Mouse (Mus musculus) olfactory bulb, adult 2 months (tissue): ENCODE results near the gene Ctxn1. TPM values are rescaled to one million over a fixed set of nuclear protein-coding genes. Genes with fewer than 3 reads are reported as not detected.

Experiments used
- H3K27ac ChIP-seq: fragments of 200-500 bp; 2 replicates; pipeline ENCODE4 v1.5.1; 2012; ENCODE audit warnings: low read depth, low read length; ENCODE audit not compliant: insufficient read depth
- H3K4me1 ChIP-seq: fragments of 200-500 bp; 2 replicates; pipeline ENCODE4 v1.6.1; 2012; ENCODE audit warnings: low read length; ENCODE audit not compliant: control insufficient read depth, insufficient read depth
- H3K4me3 ChIP-seq: fragments of 200-500 bp; 2 replicates; pipeline ENCODE4 v1.5.1; 2012; ENCODE audit warnings: mild to moderate bottlenecking, low read depth, low read length, moderate library complexity; ENCODE audit not compliant: insufficient read depth
- CTCF ChIP-seq: fragments of 200-500 bp; IDR thresholded peaks from 2 replicates; pipeline ENCODE4 v1.5.1; 2012; ENCODE audit warnings: low read depth, mild to moderate bottlenecking, low read length, moderate library complexity; ENCODE audit not compliant: insufficient read depth
- POLR2A ChIP-seq: fragments of 200-500 bp; IDR thresholded peaks from 2 replicates; pipeline ENCODE4 v1.6.1; 2012; ENCODE audit warnings: mild to moderate bottlenecking, low read depth, low read length, moderate library complexity; ENCODE audit not compliant: insufficient read depth
- WGBS: fragments of 180-500 bp; shearing (Covaris S2); methylation state at CpG from one replicate; pipeline ENCODE4 v1.1.7; 2018; 5-methylcytosine and 5-hydroxymethylcytosine counted together
- polyA plus RNA-seq: library from polyadenylated mRNA; stranded (reverse); fragments of >200 nt; gene quantifications from 2 replicates; pipeline ENCODE4 v1.2.4, GENCODE M21; 2012; ENCODE audit warnings: low replicate concordance; ENCODE audit not compliant: missing spikeins, insufficient read depth, insufficient read length

Gene Ctxn1
- polyA plus RNA-seq, 1 experiment, result not detected

DNA sequence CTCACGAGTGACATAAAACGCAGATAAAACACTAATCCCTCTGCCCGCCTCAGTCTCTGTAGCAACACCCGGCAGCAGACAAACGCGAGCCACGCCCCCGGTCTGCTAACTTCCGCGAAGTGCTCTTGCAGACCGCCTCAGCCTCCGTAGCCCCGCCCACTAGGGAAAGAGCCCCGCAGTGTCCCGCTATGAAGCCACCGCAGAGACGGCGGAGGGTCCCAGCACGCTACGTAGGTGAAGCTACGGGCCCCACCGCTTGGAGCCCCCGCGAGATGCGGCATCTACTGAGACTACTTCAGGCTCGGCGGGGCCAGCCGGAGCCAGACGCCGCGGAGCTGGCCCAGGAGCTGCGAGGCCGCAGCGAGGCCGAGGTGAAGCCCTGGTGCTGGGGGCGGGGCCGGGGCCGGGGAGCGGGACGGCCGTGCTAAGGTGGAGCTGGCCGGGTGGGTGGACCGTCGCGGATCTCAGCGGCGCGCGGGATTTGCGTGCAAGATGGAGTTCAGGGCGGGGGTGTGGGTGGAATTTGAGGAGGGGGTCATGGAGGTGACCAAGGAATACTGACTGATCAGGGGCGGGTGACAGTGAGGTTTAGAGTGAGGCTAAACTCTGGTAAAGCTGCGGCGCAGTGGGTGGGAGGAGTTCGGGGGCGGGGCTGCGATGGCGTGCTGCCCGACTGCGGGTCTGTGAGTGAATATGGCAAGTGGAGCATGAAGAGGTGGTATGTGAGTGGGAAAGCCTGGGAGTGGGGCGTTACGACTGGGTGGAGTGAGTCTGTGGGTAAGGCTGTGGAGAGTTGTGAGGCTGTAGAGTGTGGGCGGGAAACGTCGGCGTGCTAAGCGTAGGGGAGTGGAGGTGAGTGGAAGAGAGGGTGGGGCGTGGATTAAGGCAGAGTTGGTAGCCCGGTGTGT, 5.9 kb downstream of the Ctxn1 start, which contains the start of gene Snapc2:
TSS of gene Snapc2 (plus strand) at position 147 of the 908 bp plus-strand sequence.
- Histone ChIP-seq H3K4me3 (peak within 1 kb of the TSS; percentile 92), H3K4me1 (peaks cover 40% of the 10 kb centered on the region), H3K27ac (peak within 1 kb of the TSS; percentile 70)
- WGBS, result 1% methylated on average over 69 of the region's 69 CpGs
- no peak for TF ChIP-seq CTCF
- TF ChIP-seq POLR2A, result peak; percentile 53

DNA sequence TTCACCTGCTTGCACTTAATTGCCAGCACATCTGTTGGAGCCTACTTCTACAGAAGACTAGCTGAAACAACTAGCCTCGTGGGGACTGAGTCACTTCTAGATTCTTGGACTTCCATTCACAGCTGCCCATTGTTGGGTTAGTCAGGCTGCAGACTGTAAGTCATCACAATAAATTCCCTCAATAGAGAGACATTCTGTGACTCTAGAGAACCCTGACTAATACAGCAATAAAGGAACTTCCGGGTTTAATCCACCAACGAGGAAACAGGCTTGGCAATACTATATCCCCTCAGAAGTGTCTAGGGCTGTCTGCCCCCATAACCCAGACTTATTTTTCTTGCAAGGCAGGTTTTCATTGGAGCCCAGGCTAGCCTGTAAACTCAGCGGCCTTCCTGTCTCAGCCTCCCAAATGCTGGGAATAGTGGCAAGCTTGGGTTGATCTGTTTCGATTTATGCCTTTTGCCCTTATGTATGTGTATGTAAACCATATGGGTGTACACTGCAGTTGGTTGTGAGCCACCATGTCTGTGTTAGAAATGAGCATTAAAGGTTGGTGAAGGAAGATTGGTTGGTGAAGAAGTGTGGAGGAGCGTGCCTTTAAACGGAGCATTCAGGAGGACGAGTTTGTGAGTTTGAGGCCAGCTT, 6.8 kb downstream of the Ctxn1 start:
- TF ChIP-seq CTCF (no peak), POLR2A (no peak)
- Histone ChIP-seq H3K27ac (peak overlapping the region; percentile 35), H3K4me1 (peaks cover 33% of the 10 kb centered on the region), H3K4me3 (peak overlapping the region; percentile 92)
- WGBS, result 36% methylated on average over 8 of the region's 8 CpGs

DNA sequence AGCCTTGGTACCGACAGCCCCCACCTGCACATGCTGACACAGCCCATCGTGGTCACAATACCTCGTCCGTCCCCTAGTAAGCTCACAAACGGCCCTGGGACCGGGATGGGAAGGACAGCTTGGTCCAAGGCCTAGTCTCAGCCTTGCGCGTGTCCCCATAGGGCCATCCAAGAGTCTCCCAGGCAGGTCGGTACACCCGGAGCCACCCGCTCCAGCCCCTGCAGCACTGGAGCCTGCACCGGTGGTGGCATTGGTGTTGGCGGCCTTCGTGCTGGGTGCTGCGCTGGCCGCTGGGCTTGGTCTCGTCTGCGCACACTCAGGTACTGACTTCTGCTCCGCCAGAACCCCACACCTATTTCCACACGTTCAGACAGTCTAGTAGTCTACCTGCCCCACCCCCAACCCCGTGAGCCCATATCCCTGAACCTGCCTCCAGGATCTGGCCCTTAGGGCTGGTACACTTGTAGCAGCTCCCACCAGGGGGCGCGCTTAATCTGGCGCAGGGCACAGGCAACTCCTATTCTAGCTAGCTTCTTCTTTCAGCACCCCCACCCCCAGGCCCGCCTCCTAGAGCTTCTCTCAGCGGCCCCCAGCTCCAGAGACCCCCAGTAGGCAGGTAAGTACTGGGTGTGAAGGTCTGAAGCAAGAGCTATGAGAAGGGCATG, 8.6 kb downstream of the Ctxn1 start:
- Histone ChIP-seq H3K4me3 (no peak overlapping the region), H3K27ac (no peak overlapping the region), H3K4me1 (peaks cover 24% of the 10 kb centered on the region)
- TF ChIP-seq CTCF (peak; percentile 85), POLR2A (no peak)
- WGBS, result 40% methylated on average over 26 of the region's 26 CpGs

DNA sequence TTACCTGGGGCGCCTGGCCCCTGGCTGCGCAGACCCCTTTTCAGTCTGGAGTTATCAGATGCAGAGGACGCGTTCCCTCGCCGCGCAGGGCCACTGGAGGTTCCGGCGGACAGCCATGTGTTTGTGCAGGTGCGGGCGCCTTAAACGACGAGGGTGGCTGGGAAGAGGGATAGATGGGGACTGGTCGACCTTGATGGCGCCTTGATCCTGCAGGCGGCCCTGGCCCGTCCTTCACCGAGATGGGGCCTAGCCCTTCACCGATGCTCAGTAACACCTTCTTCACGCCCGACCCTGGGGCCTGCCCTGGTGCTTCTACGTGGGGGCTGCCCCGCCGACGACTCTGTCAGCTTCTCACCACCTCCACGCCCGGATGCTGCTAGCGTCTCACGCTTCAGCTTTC, 9.9 kb downstream of the Ctxn1 start:
- WGBS, result 37% methylated on average over 29 of the region's 29 CpGs
- no peak overlapping the region for H3K27ac ChIP-seq
- no peak for TF ChIP-seq POLR2A
- TF ChIP-seq CTCF, result no peak
- H3K4me1 ChIP-seq, result peaks cover 16% of the 10 kb centered on the region
- H3K4me3 ChIP-seq, result no peak overlapping the region

DNA sequence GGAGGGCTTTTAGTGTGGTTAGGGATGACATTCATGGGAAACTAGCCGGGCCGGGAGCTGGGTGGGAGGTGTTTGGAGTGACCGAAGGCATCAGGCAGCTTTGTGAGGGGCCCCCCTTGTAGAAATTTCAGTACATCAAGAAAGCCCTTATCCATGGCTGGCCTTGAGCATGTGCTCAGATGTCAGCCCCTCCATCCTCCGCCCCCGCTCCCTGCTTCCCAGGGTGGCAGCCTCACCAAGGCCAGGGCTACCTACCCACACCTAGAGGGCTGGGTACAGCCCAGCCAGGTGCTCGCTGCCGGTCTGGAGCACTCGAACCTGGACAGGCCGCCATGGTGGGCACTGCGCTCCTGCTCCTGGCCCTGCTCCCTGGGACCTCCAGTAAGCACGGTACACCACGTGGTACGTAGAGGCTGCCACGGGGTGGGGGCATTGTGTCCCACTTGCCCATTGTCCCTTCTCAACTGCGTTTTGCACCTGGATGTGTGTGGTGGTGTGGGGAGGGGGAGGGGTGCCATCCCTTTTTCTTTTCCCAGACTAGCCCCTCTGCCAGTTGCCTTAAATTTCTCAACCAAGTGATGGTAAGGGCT, 11.0 kb downstream of the Ctxn1 start, which contains the start of gene Tgfbr3l:
TSS of gene Tgfbr3l (plus strand) at position 264 of the 590 bp plus-strand sequence.
- no peak within 1 kb of the TSS for H3K27ac ChIP-seq
- no peak for TF ChIP-seq POLR2A
- TF ChIP-seq CTCF, result no peak

DNA sequence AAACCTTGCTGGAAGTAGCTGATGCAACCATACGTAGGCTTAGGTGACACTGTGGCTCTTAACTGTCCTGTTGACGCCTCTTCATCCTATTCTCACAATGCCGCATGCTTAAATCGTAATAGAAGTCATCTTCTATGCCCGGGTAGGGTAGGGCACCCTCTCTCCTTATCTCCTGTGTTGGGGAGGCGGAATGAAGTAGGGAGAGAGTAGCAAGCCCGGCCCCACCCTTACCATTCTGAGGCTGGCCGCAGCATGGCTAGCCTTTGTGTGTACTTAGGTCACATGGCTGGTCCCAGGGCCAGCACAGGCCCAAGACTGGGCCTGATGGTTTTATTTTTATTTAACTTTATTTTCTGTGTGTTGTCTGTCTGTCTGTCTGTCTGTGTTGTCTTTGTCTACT, 11.8 kb downstream of the Ctxn1 start:
- Histone ChIP-seq H3K4me1 (peaks cover 9% of the 10 kb centered on the region), H3K27ac (no peak overlapping the region), H3K4me3 (no peak overlapping the region)
- TF ChIP-seq POLR2A (no peak), CTCF (no peak)
- WGBS, result 86% methylated on average over 8 of the region's 8 CpGs

More for the DNA sequence above, 11.0 kb downstream of the Ctxn1 start, which contains the start of gene Tgfbr3l:
- Histone ChIP-seq H3K4me3 (no peak within 1 kb of the TSS), H3K4me1 (peaks cover 9% of the 10 kb centered on the region)
- 76% methylated on average over 15 of the region's 15 CpGs for WGBS

DNA sequence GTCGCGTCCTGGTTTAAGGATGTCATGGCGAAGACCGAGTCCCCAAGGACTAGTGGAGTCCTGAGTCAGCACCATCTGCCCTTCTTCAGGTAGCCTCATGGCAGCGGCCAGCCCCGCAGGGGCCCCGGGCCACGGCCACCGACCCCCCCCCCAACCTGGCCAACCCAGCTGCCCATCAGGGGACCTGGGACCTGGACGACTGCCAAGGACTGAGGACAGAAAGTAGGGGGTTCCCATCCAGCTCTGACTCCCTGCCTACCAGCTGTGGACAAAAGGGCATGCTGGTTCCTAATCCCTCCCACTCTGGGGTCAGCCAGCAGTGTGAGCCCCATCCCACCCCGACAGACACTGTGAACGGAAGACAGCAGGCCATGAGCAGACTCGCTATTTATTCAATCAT, 13.3 kb downstream of the Ctxn1 start:
- Histone ChIP-seq H3K4me1 (peaks cover 11% of the 10 kb centered on the region), H3K27ac (no peak overlapping the region), H3K4me3 (no peak overlapping the region)
- no peak for TF ChIP-seq POLR2A
- TF ChIP-seq CTCF, result no peak
- WGBS, result 64% methylated on average over 13 of the region's 13 CpGs

DNA sequence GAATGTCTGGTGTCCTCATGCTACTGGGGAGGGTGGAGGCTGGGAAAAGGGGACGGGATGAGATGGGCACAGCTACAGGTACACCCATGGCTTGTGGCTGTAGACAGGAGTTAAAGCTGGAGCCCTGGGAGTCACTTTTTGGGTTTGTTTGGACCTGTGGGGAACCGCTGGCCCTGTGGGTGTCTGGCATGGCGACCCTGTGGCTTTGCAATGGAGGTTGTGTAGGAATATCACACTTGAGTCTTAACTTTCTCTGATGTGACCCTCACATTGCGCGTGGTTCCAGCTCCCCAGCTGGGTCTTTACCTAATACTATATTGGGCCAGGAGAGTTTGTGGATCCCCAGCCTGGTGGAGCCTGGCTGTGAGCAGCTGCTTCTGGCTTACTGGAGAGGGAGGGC, 14.0 kb downstream of the Ctxn1 start:
- 92% methylated on average over 5 of the region's 5 CpGs for WGBS
- Histone ChIP-seq H3K27ac (no peak overlapping the region), H3K4me3 (no peak overlapping the region), H3K4me1 (peaks cover 10% of the 10 kb centered on the region)
- TF ChIP-seq CTCF, result no peak
